Mouse (Mus musculus) layer of hippocampus, postnatal 14 days (tissue): ENCODE results near the gene Epn2. TPM values are rescaled to one million over a fixed set of nuclear protein-coding genes. Genes with fewer than 3 reads are reported as not detected.

ENCODE experiments used
- DNase-seq, 2 experiments: peaks; one replicate each; pipeline ENCODE4 v3.0.0; 2021 to 2022; ENCODE audit warnings: low spot score in 2 of 2, mixed read lengths in 1 of 2
- total RNA-seq, 2 experiments: library from RNA; stranded (reverse); gene quantifications; 2 replicates each; pipeline ENCODE4 v1.2.3; 2021

Epn2 gene
- total RNA-seq, 2 experiments from 2014 or later: 147 to 158 TPM

- DNase-seq: no peak
Observed at GRCm38 (mm10) chr11:61541106-61541505, 38.4 kb downstream of the Epn2 start.

GRCm38 (mm10) chr11:61540642-61541041 is 38.8 kb downstream of the Epn2 start:
- DNase-seq: no peak

- DNase-seq: peak in 1 of 2 experiments; percentile 49
Observed at GRCm38 (mm10) chr11:61537362-61537761, 42.1 kb downstream of the Epn2 start.

- DNase-seq: no peak
Observed at GRCm38 (mm10) chr11:61536952-61537351, 42.5 kb downstream of the Epn2 start.

GRCm38 (mm10) chr11:61535530-61535929 is 44.0 kb downstream of the Epn2 start:
- no peak for DNase-seq

- no peak for DNase-seq
Observed at GRCm38 (mm10) chr11:61533571-61533970, 45.9 kb downstream of the Epn2 start.

- no peak for DNase-seq
Observed at GRCm38 (mm10) chr11:61532820-61533219, 46.7 kb downstream of the Epn2 start.

- peak in 1 of 2 experiments; percentile 65 for DNase-seq
Observed at GRCm38 (mm10) chr11:61529268-61529713, 50.2 kb downstream of the Epn2 start.

- peak in 1 of 2 experiments; percentile 55 for DNase-seq
Observed at GRCm38 (mm10) chr11:61526872-61527271, 52.6 kb downstream of the Epn2 start.

GRCm38 (mm10) chr11:61519484-61520107 is 59.9 kb downstream of the Epn2 start:
- no peak for DNase-seq

GRCm38 (mm10) chr11:61518871-61519270 is 60.6 kb downstream of the Epn2 start:
- no peak for DNase-seq

- no peak for DNase-seq
Observed at GRCm38 (mm10) chr11:61517971-61518370, 61.5 kb downstream of the Epn2 start.

- DNase-seq: no peak
Observed at GRCm38 (mm10) chr11:61514953-61515352, 64.5 kb downstream of the Epn2 start.

- DNase-seq: peak; percentile 98 to 99
Observed at GRCm38 (mm10) chr11:61504713-61505257, 74.7 kb downstream of the Epn2 start, which contains the start of gene B9d1. TSS of gene B9d1 (plus strand) at chr11:61505144.

- DNase-seq: no peak
Observed at GRCm38 (mm10) chr11:61503933-61504332, 75.6 kb downstream of the Epn2 start.

GRCm38 (mm10) chr11:61498736-61499504 is 80.6 kb downstream of the Epn2 start:
- no peak for DNase-seq

GRCm38 (mm10) chr11:61497490-61497889 is 82.0 kb downstream of the Epn2 start:
- DNase-seq: no peak

- DNase-seq: no peak
Observed at GRCm38 (mm10) chr11:61495528-61495927, 84.0 kb downstream of the Epn2 start.

- DNase-seq: peak; percentile 97 to 98
Observed at GRCm38 (mm10) chr11:61494129-61494997, 85.1 kb downstream of the Epn2 start, which contains the start of gene Mapk7. TSS of gene Mapk7 (minus strand) at chr11:61494406.

GRCm38 (mm10) chr11:61493525-61494128 is 85.9 kb downstream of the Epn2 start:
- DNase-seq: no peak
